21 mouse cellular contexts compared by ENCODE assay signal in the genomic region with DNA sequence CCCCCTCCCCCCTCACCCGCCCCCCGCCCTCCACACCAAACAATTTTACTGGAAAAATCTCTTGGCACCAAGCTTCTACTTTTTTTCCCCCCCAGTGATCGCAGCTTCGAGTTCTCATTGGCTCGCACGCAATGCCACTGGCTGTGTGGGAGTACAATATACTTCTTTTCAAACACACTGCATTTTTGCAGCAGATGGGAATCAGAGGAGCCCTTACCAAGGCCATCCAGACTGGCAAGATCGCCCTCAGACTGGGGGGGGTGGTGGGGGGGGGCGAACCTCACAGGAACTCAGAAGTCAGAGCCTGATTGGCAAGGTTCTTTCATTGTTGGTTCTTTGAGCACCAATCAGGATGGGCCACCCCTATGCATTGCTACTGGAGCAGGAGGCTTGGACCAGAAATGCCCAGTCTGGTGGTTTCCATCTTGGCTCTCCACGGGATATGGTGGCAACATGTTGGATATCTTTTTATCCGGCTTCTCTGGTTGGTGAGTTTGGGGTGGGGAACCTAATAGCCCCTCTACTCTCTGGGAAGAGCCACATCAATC.
DNase-seq lines count a peak whose midpoint lies in the region; ATAC-seq lines count a peak whose summit lies in the region.
"Had no signal": no experiment of that assay in that cellular context is flagged by ENCODE, and none has a peak within 500 bp of the region (broad histone marks: within the 10 kb centered on the region; RNA-seq: fewer than 3 reads in every experiment).

No protein-coding gene starts in this region.

- no peak overlapping the region for H3K4me3 ChIP-seq in forebrain, embryonic 15.5 days
- H3K4me3 ChIP-seq in neural tube, embryonic 15.5 days (replicated peaks), result no peak overlapping the region
- H3K4me3 ChIP-seq: embryonic facial prominence, embryonic 13.5 days; heart, embryonic 10.5 days; limb, embryonic 10.5 days; liver, embryonic 12.5 days; lung, embryonic 15.5 days had no signal

- no peak overlapping the region for H3K27ac ChIP-seq in forebrain, embryonic 15.5 days (replicated peaks)
- H3K27ac ChIP-seq in neural tube, embryonic 15.5 days (replicated peaks), result no peak overlapping the region
- H3K27ac ChIP-seq: heart, embryonic 10.5 days; liver, embryonic 12.5 days; lung, embryonic 15.5 days; macrophage had no signal

- DNase-seq in frontal cortex, postnatal 25 days (ENCODE audit: low spot score in 2 of 2), result no peak
- peak; percentile 11 for DNase-seq in left cerebral cortex, postnatal 4 days
- no peak for DNase-seq in left cerebral cortex, postnatal 10 days (ENCODE audit: extremely low spot score in 1 of 2, low spot score in 2 of 2)
- DNase-seq in ZHBTc4 (ENCODE audit: low read depth, low spot score), result peak; percentile 12
- DNase-seq: adrenal gland, postnatal 10 days; cerebellum, adult 8-10 months; gastrocnemius, postnatal 10 days; heart, postnatal 14 days; kidney, adult 2 months; kidney, postnatal 25 days; midbrain, embryonic 14.5 days; thymus, postnatal 4 days had no signal

- no peaks in the 10 kb centered on the region for H3K9me3 ChIP-seq in forebrain, embryonic 15.5 days
- H3K9me3 ChIP-seq in neural tube, embryonic 15.5 days (replicated peaks), result no peaks in the 10 kb centered on the region
- H3K9me3 ChIP-seq: embryonic facial prominence, embryonic 13.5 days; heart, embryonic 10.5 days; limb, embryonic 10.5 days; liver, embryonic 12.5 days; lung, embryonic 15.5 days had no signal

- intact Hi-C loops in left cerebral cortex, postnatal 4 days (cut with DNase I), result no loop called here
- intact Hi-C loops in left cerebral cortex, postnatal 10 days (cut with DNase I), result no loop called here

- H3K36me3 ChIP-seq in forebrain, embryonic 15.5 days, result no peaks in the 10 kb centered on the region
- H3K36me3 ChIP-seq in neural tube, embryonic 15.5 days, result no peaks in the 10 kb centered on the region
- H3K36me3 ChIP-seq: embryonic facial prominence, embryonic 13.5 days; heart, embryonic 10.5 days; limb, embryonic 10.5 days; liver, embryonic 12.5 days; lung, embryonic 15.5 days had no signal

- WGBS in forebrain, embryonic 15.5 days, result 57% methylated on average over 10 of the region's 10 CpGs
- WGBS in neural tube, embryonic 15.5 days, result 84% methylated on average over 10 of the region's 10 CpGs

- no peaks in the 10 kb centered on the region for H3K27me3 ChIP-seq in forebrain, embryonic 15.5 days
- no peaks in the 10 kb centered on the region for H3K27me3 ChIP-seq in neural tube, embryonic 15.5 days (replicated peaks)
- H3K27me3 ChIP-seq: embryonic facial prominence, embryonic 13.5 days; liver, embryonic 12.5 days; lung, embryonic 15.5 days had no signal

- H3K9ac ChIP-seq in forebrain, embryonic 15.5 days (replicated peaks), result no peak overlapping the region
- no peak overlapping the region for H3K9ac ChIP-seq in neural tube, embryonic 15.5 days (replicated peaks)
- H3K9ac ChIP-seq: embryonic facial prominence, embryonic 13.5 days; liver, embryonic 12.5 days; lung, embryonic 15.5 days had no signal

- H3K4me2 ChIP-seq in forebrain, embryonic 15.5 days (replicated peaks), result peak overlapping the region; percentile 14; the same call in 1 of the 2 replicates
- H3K4me2 ChIP-seq in neural tube, embryonic 15.5 days, result no peak overlapping the region
- H3K4me2 ChIP-seq: embryonic facial prominence, embryonic 13.5 days; liver, embryonic 12.5 days; lung, embryonic 15.5 days had no signal

- peak; percentile 58; the same call in 1 of the 2 replicates for ATAC-seq in frontal cortex, adult (ENCODE audit: low TSS enrichment)
- ATAC-seq in forebrain, embryonic 15.5 days (replicated peaks), result peak; percentile 70
- no peak for ATAC-seq in neural tube, embryonic 15.5 days (ENCODE audit: low FRiP score)
- ATAC-seq: liver, embryonic 12.5 days had no signal

- H3K4me1 ChIP-seq in forebrain, embryonic 15.5 days, result peaks cover 4% of the 10 kb centered on the region; the same call in 1 of the 2 replicates
- H3K4me1 ChIP-seq in neural tube, embryonic 15.5 days, result no peaks in the 10 kb centered on the region
- H3K4me1 ChIP-seq: heart, embryonic 10.5 days; liver, embryonic 12.5 days; lung, embryonic 15.5 days had no signal

Comparison
In these comparisons a context has a peak if more than half of its experiments do, and no peak if none do; other contexts are left out.
1. DNase-seq: peak in left cerebral cortex, postnatal 4 days (single experiment) and ZHBTc4 (single experiment); none in frontal cortex, postnatal 25 days (0 of 2) and left cerebral cortex, postnatal 10 days (0 of 2).